Mouse (Mus musculus): ENCODE measurements around the gene Naglu. TPM values are rescaled to one million over a fixed set of nuclear protein-coding genes. Genes with fewer than 3 reads are reported as not detected.

The Naglu gene
- polyA plus RNA-seq, 1 experiment from 2014 or later: 10.8 TPM

- H3K4me1 ChIP-seq: no peaks in the 10 kb centered on the region
- no peaks in the 10 kb centered on the region for H3K27me3 ChIP-seq (replicated peaks)
- ATAC-seq (ENCODE audit: low FRiP score, low read depth): no peak
- 91% methylated on average over 4 of the region's 4 CpGs for WGBS
- H3K9me3 ChIP-seq: no peaks in the 10 kb centered on the region
- H3K4me3 ChIP-seq: no peak overlapping the region
- no peak overlapping the region for H3K9ac ChIP-seq
- H3K36me3 ChIP-seq: peaks cover 95% of the 10 kb centered on the region
- no peak overlapping the region for H3K27ac ChIP-seq
- H3K4me2 ChIP-seq (replicated peaks): no peak overlapping the region
These were observed 24.0 kb upstream of the Naglu start for GRCm38 (mm10) chr11:101045826-101046225.

GRCm38 (mm10) chr11:101046440-101046839, 23.4 kb upstream of the Naglu start:
- Histone ChIP-seq H3K27ac (no peak overlapping the region), H3K27me3 (replicated peaks) (no peaks in the 10 kb centered on the region), H3K4me1 (no peaks in the 10 kb centered on the region), H3K4me2 (replicated peaks) (no peak overlapping the region), H3K9ac (no peak overlapping the region), H3K4me3 (no peak overlapping the region), H3K36me3 (peaks cover 94% of the 10 kb centered on the region), H3K9me3 (no peaks in the 10 kb centered on the region)
- ATAC-seq (ENCODE audit: low FRiP score, low read depth): no peak
- WGBS: 80% methylated on average over 9 of the region's 9 CpGs

- Histone ChIP-seq H3K36me3 (peaks cover 94% of the 10 kb centered on the region), H3K9ac (no peak overlapping the region), H3K4me3 (no peak overlapping the region), H3K9me3 (no peaks in the 10 kb centered on the region), H3K27ac (no peak overlapping the region), H3K4me1 (no peaks in the 10 kb centered on the region), H3K27me3 (replicated peaks) (no peaks in the 10 kb centered on the region), H3K4me2 (replicated peaks) (no peak overlapping the region)
- ATAC-seq (ENCODE audit: low FRiP score, low read depth): no peak
- WGBS: 89% methylated on average over 3 of the region's 3 CpGs
These were observed 22.3 kb upstream of the Naglu start for GRCm38 (mm10) chr11:101047502-101047901.

GRCm38 (mm10) chr11:101050359-101050758, 19.5 kb upstream of the Naglu start:
- ATAC-seq (ENCODE audit: low FRiP score, low read depth): no peak
- Histone ChIP-seq H3K4me2 (replicated peaks) (no peak overlapping the region), H3K4me1 (no peaks in the 10 kb centered on the region), H3K9ac (no peak overlapping the region), H3K36me3 (peaks cover 89% of the 10 kb centered on the region), H3K4me3 (no peak overlapping the region), H3K27ac (no peak overlapping the region), H3K9me3 (no peaks in the 10 kb centered on the region), H3K27me3 (replicated peaks) (no peaks in the 10 kb centered on the region)
- 87% methylated on average over 9 of the region's 9 CpGs for WGBS

- no peak overlapping the region for H3K4me3 ChIP-seq
- H3K4me1 ChIP-seq: no peaks in the 10 kb centered on the region
- no peaks in the 10 kb centered on the region for H3K9me3 ChIP-seq
- no peak overlapping the region for H3K9ac ChIP-seq
- H3K36me3 ChIP-seq: peaks cover 89% of the 10 kb centered on the region
- 88% methylated on average over 6 of the region's 6 CpGs for WGBS
- no peaks in the 10 kb centered on the region for H3K27me3 ChIP-seq (replicated peaks)
- H3K4me2 ChIP-seq (replicated peaks): no peak overlapping the region
- no peak overlapping the region for H3K27ac ChIP-seq
- no peak for ATAC-seq (ENCODE audit: low FRiP score, low read depth)
These were observed 18.7 kb upstream of the Naglu start for GRCm38 (mm10) chr11:101051051-101051493.

- H3K36me3 ChIP-seq: peaks cover 88% of the 10 kb centered on the region
- H3K27ac ChIP-seq: no peak overlapping the region
- H3K9me3 ChIP-seq: no peaks in the 10 kb centered on the region
- no peak for ATAC-seq (ENCODE audit: low FRiP score, low read depth)
- 84% methylated on average over 8 of the region's 8 CpGs for WGBS
- no peak overlapping the region for H3K4me3 ChIP-seq
- no peak overlapping the region for H3K4me2 ChIP-seq (replicated peaks)
- H3K27me3 ChIP-seq (replicated peaks): no peaks in the 10 kb centered on the region
- H3K9ac ChIP-seq: no peak overlapping the region
- no peaks in the 10 kb centered on the region for H3K4me1 ChIP-seq
These were observed 18.2 kb upstream of the Naglu start for GRCm38 (mm10) chr11:101051617-101052016.

GRCm38 (mm10) chr11:101052751-101053473, 16.9 kb upstream of the Naglu start:
- Histone ChIP-seq H3K27ac (no peak overlapping the region), H3K36me3 (peaks cover 84% of the 10 kb centered on the region), H3K9ac (no peak overlapping the region), H3K27me3 (replicated peaks) (no peaks in the 10 kb centered on the region), H3K4me1 (no peaks in the 10 kb centered on the region), H3K4me2 (replicated peaks) (no peak overlapping the region), H3K9me3 (no peaks in the 10 kb centered on the region), H3K4me3 (no peak overlapping the region)
- 93% methylated on average over 10 of the region's 10 CpGs for WGBS
- ATAC-seq (ENCODE audit: low FRiP score, low read depth): no peak

GRCm38 (mm10) chr11:101053974-101054373, 15.8 kb upstream of the Naglu start:
- WGBS: 100% methylated on average over 1 of the region's 1 CpGs
- no peaks in the 10 kb centered on the region for H3K9me3 ChIP-seq
- H3K4me1 ChIP-seq: no peaks in the 10 kb centered on the region
- no peak overlapping the region for H3K4me3 ChIP-seq
- no peak for ATAC-seq (ENCODE audit: low FRiP score, low read depth)
- peaks cover 82% of the 10 kb centered on the region for H3K36me3 ChIP-seq
- H3K9ac ChIP-seq: no peak overlapping the region
- H3K27me3 ChIP-seq (replicated peaks): no peaks in the 10 kb centered on the region
- no peak overlapping the region for H3K4me2 ChIP-seq (replicated peaks)
- H3K27ac ChIP-seq: no peak overlapping the region

GRCm38 (mm10) chr11:101055418-101055817, 14.4 kb upstream of the Naglu start:
- no peak overlapping the region for H3K27ac ChIP-seq
- H3K4me1 ChIP-seq: no peaks in the 10 kb centered on the region; the same call in 1 of the 2 replicates
- no peak overlapping the region for H3K9ac ChIP-seq
- peaks cover 80% of the 10 kb centered on the region for H3K36me3 ChIP-seq
- no peak for ATAC-seq (ENCODE audit: low FRiP score, low read depth)
- 85% methylated on average over 14 of the region's 14 CpGs for WGBS
- no peak overlapping the region for H3K4me3 ChIP-seq
- H3K27me3 ChIP-seq (replicated peaks): no peaks in the 10 kb centered on the region
- no peaks in the 10 kb centered on the region for H3K9me3 ChIP-seq
- no peak overlapping the region for H3K4me2 ChIP-seq (replicated peaks)

GRCm38 (mm10) chr11:101056885-101057284, 12.9 kb upstream of the Naglu start:
- no peak for ATAC-seq (ENCODE audit: low FRiP score, low read depth)
- Histone ChIP-seq H3K4me2 (replicated peaks) (no peak overlapping the region), H3K4me3 (no peak overlapping the region), H3K4me1 (no peaks in the 10 kb centered on the region; the same call in 1 of the 2 replicates), H3K27me3 (replicated peaks) (no peaks in the 10 kb centered on the region), H3K9ac (no peak overlapping the region), H3K36me3 (peaks cover 74% of the 10 kb centered on the region), H3K9me3 (no peaks in the 10 kb centered on the region), H3K27ac (no peak overlapping the region)
- whole genome bisulfite sequencing: 71% methylated on average over 8 of the region's 8 CpGs

- Histone ChIP-seq H3K27me3 (replicated peaks) (no peaks in the 10 kb centered on the region), H3K4me2 (replicated peaks) (no peak overlapping the region), H3K4me1 (peaks cover 2% of the 10 kb centered on the region; the same call in 1 of the 2 replicates), H3K36me3 (peaks cover 74% of the 10 kb centered on the region), H3K4me3 (no peak overlapping the region), H3K27ac (no peak overlapping the region), H3K9ac (no peak overlapping the region), H3K9me3 (no peaks in the 10 kb centered on the region)
- no peak for ATAC-seq (ENCODE audit: low FRiP score, low read depth)
- WGBS: 37% methylated on average over 5 of the region's 5 CpGs
These were observed 12.0 kb upstream of the Naglu start for GRCm38 (mm10) chr11:101057860-101058259.

- H3K27me3 ChIP-seq (replicated peaks): no peaks in the 10 kb centered on the region
- H3K27ac ChIP-seq: no peak overlapping the region
- WGBS: 77% methylated on average over 5 of the region's 5 CpGs
- H3K9me3 ChIP-seq: no peaks in the 10 kb centered on the region
- H3K4me3 ChIP-seq: no peak overlapping the region
- no peak overlapping the region for H3K9ac ChIP-seq
- peaks cover 10% of the 10 kb centered on the region for H3K4me1 ChIP-seq
- no peak for ATAC-seq (ENCODE audit: low FRiP score, low read depth)
- no peak overlapping the region for H3K4me2 ChIP-seq (replicated peaks)
- peaks cover 72% of the 10 kb centered on the region for H3K36me3 ChIP-seq
These were observed 11.1 kb upstream of the Naglu start for GRCm38 (mm10) chr11:101058726-101059125.

- H3K4me2 ChIP-seq (replicated peaks): no peak overlapping the region
- H3K27ac ChIP-seq: no peak overlapping the region
- no peaks in the 10 kb centered on the region for H3K9me3 ChIP-seq
- no peak overlapping the region for H3K4me3 ChIP-seq
- no peak for ATAC-seq (ENCODE audit: low FRiP score, low read depth)
- WGBS: 74% methylated on average over 10 of the region's 10 CpGs
- H3K27me3 ChIP-seq (replicated peaks): no peaks in the 10 kb centered on the region
- no peak overlapping the region for H3K9ac ChIP-seq
- H3K36me3 ChIP-seq: peaks cover 71% of the 10 kb centered on the region
- peaks cover 10% of the 10 kb centered on the region for H3K4me1 ChIP-seq
These were observed 10.3 kb upstream of the Naglu start for GRCm38 (mm10) chr11:101059473-101059872.

Data from neural tube, embryonic 12.5 days (tissue).